Mouse (Mus musculus) T-cell, adult 2 months (primary cell): Measurements from ENCODE around the gene Lpar1.

Source experiments
- DNase-seq: peaks from one replicate; pipeline ENCODE4 v3.0.0; 2022; ENCODE audit warnings: low spot score

The Lpar1 gene

DNA sequence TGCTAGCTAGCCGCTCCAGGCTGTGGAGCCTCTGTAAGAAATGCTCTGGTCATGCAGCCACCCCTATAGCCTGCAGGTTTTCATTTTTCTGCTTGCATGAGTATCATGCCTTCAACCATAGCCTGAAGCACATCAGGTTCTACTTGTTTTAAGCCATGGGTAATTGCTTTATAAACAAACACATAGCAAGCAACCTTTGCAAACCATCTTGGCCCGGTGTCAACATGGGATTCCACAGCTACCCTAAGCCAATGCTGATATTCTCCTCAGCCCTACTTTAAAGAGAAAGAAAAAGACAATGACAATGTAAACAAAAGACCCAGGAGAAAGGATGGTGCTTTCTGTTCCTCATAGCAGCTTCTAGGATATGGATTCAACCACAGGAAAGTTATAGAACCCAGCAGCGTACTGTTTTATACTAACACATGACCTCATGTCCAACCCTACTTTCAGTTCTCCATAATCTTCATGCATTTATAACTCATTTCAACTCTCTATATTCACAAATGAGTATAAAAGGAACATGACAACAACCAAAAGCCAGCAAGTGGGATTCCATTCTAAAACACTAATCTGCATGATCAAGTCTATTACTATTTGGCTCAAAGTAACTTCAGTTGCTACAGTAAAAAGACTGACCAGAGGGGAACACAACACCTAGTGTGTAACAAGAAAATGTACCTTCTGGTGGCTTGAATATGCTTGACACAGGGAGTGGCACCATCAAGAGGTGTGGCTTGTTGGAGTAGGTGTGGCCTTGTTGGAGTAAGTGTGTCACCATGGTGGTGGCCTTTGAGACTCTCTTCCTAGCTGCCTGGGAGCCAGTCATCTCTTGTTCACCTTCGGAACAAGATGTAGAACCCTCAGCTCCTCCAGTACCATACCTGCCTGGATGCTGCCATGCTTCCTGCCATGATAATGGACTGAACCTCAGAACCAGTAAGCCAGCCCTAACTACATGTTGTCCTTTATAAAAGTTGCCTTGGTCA, 46.9 kb downstream of the Lpar1 start:
- no peak for DNase-seq

DNA sequence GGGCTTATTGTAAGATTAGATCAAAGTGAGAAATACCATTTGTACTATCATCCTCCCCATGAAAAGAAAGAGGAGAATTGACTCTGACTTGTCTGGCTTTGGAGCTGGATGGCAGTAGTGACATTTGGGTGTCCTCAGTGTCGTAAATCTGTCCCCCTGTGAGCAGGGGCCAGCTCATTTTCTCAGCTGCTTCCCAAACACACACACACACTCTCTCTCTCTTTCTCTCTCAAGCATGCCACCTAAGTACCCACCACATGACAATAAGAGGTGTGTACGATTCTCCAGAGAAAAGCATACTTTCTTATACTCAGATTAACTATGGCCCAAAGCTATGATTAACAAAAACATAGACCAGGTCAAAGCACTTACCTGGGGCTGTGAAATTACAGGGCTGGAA, 49.4 kb downstream of the Lpar1 start:
- DNase-seq, result no peak

DNA sequence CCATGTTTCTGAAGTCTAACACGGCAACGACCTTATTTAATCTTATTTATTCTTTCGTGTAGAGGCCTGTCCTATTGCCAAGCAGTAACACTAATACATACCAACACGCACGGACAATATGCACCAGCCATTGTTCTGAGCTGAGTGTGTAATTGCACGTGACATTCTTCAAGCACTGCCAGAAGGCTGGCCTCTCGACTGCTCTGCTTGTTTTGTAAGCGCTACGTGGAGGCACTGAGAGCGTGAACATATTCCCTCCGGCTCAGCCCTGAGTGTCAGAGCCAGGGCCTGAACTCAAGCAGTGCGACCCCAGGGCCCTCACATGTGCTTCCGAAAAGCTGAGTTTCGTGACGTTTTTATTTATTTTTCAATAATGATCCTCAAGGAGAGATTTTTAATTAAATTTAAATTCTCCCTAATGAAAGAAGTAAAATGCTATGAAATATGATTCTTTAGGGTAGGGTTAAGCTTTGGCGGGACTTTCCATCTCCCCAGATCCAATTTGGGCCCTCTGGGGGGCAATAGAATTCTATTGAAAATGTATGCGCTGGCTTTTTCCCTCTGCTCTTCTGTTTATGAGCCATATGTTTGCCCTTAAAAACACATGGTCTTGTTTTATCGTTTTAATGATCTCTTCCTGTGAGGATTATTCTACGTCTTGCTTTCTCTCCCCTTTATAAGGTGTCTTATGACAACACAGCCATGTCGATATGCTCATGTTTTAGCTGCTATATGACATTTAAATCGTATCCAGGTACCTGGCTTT, 52.5 kb downstream of the Lpar1 start:
- no peak for DNase-seq

DNA sequence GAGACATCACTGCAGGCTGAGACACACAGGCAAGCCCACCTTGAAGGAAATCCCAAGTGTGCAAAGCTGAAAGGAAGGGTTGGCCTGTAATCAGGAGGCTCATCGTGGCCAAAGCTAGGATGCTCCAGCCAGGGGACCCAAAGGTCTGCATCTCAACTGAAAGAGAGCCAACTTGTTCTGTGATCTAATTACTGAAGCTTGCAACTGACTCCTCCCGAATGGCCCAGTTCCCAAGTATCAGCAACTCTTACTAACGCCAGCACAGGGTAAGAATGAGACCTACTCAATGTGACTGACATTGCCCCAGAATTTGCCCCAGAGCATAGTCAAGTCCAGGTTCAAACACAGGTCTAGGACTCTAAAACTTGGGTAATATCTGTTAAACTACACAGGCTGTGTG, 53.9 kb downstream of the Lpar1 start:
- no peak for DNase-seq

DNA sequence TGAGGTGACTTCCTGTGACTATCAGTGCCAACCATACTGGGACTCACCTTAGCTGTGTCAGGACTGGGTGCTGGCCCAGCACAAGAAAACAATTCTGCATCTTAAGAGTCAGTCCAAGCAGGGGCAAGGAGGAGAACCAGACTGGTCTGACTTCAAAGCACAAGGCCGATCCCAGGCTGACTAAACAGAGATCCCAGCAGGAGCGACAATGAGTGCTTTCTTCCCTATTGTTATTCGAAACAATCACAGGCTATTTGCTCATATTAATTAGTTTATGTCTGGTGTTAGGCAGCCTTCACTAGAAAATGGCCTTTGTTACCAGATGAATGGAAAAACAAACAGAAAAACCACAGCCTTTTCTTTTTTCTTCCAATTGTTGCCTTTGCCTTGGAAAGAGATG, 54.5 kb downstream of the Lpar1 start:
- DNase-seq, result no peak

DNA sequence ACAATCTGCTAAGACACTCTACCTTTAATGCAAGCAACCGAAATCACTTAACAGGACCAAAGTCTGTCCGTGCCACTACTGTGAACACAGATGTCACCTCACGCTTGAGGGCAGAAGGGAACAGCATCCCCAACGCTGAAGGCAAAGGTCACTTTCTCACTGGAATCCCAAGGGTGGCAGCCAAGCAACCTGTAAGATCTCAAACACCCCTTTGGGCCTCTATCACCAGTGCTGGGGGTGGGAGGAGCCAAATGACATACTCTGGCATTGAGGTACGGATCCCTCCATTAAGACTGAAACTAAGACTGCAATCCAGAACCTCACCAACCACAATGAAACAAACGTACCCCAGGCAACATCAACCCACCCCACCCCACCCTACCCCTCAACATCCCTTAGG, 55.0 kb downstream of the Lpar1 start:
- DNase-seq, result no peak

DNA sequence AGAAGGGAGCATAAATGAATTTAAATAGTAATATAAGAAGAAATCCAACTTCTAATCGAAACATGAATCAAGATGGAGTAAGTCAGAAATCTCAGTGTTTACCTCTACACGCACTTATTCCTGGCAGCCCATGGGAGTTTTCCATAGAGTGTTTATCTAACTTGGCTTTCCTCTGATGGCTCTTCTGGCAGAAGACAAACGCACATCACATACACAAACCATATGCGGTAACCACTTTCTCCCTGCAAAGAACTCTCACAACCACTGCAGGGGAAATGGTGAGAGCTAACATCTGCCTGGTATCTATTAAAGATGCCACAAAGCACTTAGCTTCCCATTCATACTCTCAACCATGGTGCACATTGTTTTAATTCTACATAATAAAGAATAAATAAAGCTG, 56.4 kb downstream of the Lpar1 start:
- no peak for DNase-seq

DNA sequence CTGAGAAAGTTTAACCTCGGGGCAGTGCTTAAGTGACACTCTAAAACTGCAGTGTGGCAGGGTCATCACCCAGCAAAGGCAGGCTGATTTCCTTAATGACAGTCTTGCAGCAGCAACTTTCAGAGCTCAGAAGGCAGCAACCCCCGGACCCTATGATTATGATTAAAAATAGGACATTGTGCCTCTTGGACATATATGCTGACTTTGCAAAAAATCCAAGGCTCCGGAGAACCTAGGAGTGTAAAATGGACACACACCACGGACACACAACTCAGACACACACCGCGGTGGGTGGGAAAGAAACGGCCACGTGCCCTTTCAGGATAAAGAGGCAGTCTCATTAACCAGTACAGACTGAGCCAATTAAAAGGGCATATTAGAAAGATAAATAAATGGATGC, 57.0 kb downstream of the Lpar1 start:
- DNase-seq, result no peak

DNA sequence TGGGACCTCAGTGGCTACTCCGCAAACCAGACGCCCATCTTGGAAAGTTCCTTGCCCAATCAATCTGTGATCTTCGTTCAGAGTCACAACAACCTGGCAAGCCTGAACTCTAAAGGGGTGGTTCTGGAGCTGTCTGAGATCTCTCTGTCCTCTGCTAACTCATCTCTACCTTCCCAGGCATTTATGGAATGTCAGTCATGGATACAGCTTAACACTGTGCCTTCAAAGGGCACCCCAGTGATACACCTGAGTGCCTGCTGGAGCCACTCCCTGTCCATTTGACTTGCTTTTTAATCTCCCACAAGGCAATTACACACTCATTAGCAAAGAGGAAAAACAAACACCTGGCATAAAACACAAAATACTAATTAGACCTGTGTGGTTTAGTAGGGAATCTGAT, 62.0 kb downstream of the Lpar1 start:
- no peak for DNase-seq

DNA sequence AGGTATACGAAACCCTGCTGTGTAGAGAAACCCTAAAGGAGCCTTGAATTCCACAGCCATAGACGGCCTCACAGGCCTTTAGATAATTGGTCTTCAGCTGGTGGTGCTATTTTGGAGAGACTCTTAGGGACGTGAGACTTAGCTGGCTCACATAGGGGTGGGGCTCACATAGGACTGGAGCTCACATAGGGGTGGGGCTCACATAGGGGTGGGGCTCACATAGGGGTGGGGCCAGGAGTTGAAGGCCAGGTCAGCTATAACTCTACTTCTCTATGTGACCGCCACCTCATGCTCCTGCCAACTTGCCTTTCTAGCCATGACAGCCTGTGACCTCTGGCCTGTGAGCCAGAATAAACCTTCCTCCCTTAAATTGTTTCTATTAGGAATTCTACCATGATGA, 63.3 kb downstream of the Lpar1 start:
- no peak for DNase-seq

DNA sequence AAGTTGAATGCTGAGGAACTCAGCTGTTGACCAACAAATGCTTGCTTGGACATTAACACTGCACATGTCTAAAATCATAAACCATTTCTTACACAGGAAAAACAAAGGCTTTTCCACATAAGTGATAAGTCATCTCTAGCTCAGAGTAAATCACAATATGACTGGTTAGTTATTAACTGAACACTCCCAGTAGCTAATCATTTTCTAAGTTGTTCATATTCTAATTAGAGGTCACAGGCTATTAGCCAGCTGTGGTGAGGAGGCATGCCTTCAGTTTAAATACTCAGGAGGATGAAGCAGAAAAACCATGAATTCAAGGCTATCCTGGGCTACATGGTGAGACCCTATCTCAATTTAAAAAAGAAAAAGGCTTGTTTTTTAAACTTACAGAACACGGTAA, 75.1 kb downstream of the Lpar1 start:
- DNase-seq, result no peak

DNA sequence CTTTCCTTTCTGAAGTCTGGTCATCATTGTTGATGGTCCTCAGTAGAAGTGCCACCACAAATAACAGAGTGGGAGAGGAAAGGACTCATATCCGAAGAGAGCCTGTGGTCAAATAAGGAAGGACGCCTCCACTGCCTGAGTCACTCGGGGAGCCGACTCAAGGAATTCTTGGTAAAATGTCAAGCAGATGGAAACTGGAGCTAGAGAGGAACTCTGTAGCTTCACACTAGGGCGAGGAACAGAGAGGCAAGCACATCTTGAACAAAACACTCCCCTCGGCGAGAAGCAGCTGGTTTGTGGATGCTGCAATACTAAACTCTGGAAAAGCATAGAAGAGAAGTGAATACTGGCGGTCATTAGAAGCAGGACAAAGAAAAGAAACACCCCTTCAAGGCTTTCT, 76.0 kb downstream of the Lpar1 start:
- no peak for DNase-seq

DNA sequence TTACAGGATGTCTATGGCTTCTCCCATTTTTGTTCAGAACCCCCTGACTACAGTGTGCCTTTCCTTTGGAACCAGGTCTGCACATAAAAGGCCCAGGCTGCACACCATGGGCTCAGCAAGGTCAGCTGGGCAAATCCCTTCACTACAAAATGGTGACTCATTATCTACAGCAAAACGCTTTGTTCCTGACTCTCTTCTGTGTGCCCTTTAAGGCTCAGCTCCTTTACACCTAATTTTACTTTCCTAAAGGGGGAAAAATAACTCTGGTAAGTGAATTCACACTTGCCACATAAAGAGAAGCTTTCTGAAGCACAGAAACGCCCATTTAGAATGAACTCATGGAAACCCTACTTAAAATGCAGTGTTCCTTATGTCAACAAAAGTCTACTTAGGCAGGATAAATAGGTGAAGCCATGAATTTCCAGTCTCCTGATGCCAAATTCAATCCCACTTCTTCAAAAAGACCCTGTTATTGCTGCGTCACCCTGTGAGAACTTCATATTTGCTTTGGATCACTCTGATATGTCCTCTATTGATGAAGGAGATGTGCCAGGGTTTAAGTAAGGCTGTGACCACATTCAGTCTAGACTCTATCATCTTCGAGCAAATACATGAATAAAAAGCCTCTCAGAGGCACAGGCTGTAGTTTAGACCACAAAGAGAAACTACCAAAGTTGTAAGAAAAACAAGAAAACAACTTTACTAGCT, 82.3 kb downstream of the Lpar1 start:
- no peak for DNase-seq

DNA sequence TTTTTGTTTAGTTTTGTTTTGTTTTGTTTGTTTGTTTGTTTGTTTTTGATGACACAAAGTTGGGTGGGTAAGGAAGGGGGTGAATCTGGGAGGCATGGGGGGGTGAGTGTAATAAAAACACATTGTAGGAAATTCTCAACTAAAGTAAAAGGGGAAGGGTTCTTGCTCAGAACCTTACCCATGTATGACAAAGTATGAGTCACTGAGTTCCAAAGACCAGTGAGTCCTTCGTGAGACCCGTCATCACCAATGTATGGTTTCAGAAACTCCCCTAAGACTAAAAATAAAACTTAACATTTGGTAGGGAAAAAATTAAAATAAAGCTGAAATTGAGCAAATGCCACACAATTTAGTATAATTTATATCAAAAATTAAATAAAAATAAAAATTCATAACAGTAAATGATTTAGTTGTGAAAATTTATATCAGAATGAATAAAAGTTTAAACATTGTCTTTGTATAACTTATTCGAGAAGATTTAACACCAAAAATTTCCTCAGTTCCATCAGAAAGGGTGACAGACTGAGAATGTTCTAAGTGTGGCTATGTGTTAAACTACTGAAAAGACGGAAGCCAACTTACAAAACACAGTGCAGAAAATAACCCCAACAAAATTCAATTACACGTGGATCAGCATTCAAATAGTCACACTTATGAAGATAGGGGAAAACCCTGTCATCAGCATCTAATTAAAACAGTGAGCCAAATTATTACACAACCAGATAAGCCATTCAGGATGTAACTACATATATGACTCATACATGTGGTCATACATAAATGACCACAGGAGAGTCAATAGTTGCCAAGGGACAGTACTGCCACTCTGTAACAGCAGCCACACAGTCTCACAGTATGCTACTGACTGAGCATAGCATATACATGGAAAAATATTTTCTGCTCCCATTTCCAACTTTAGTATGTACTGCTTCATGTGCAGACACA, 83.8 kb downstream of the Lpar1 start:
- DNase-seq, result no peak

DNA sequence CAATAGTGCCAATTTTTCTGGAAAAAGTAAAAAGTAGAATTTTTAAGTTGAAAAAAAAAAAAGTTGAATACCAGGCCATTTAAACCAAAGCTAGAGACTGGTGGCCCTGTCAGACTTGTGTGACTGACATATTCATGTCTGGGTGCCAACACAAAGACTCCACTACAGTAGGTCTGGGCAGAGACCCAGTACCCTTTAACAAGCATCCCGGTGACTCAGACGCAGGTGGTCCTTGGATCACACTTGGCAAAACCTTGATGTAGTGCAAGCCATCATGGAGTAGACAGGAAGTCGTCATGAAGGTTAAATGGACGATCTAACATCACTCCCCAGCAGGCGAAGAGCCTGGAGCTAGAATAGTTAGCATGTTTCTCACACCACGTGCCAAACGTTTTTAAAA, 84.7 kb downstream of the Lpar1 start:
- DNase-seq, result no peak

DNA sequence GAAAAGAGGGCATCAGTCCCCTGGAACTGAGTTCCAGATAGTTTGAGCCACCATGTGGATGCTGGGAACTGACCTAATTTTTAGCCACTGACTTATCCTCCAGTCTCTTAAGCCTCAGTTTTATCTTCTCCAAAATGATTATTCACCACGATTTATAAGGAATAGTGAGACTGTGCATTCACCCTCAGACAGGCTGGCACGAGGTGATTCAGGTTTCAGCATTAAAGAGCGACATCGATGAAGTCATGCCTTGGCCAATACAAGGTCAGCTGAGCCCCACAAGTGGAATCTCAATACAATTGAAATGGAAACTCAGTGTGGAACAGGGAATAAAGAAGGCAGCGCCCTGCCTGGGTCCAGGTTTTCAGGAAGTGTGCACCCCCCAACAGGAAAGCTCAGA, 88.1 kb downstream of the Lpar1 start:
- DNase-seq, result no peak

DNA sequence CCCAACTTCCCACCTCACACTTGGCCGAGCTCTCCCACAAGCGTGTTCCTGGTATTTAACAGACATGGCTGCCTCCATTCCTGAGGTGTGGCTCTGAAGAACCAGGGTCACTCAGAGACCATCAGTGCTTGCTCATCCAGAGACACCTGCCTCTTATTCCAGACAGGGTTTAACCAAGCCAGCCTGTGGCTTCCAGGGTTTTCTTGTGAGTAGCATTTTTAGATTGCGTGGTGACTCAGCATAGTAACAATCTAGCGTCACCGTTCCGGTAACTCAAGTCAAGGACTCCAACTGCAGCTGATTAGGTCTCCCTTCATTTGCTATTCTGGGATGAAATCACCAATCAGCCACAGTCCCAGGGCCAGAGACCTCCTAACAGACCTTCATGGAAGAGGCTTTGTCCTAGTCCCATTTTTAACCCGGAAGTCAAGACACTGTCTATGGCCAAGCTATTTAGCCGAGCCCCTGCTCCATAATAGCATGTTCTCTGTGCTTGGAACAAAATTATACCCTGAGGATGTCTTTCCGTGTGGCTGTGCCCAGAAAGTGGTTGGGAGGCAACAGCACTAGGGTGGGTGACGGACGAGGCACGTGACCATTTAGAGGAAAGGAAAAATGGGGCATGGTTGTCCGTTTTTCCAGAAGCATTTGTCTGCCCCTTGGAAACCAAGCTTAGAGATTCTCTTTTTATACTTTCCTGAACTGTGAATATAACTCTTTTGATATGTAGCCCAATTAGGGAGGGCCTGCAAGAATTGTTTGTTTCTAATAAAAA, 89.1 kb downstream of the Lpar1 start:
- DNase-seq, result no peak

DNA sequence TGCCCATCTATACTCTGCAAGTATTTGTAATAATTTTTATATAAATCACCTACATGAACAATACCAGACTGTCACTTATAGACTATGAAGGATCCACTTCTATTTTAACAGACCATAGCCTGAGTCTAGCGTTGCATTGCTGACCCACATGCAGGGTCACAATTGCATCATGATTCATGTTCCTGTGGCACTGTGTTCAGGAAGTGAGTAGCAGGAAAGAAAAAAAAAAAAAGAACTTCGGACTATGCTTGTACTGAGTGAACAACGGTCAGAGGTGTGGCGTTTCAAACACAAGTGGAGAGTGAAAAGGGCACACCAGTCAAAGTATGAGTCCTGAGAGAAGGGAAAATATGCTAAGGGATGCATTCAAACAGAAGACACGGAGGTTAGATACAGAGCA, 90.7 kb downstream of the Lpar1 start:
- DNase-seq, result no peak

DNA sequence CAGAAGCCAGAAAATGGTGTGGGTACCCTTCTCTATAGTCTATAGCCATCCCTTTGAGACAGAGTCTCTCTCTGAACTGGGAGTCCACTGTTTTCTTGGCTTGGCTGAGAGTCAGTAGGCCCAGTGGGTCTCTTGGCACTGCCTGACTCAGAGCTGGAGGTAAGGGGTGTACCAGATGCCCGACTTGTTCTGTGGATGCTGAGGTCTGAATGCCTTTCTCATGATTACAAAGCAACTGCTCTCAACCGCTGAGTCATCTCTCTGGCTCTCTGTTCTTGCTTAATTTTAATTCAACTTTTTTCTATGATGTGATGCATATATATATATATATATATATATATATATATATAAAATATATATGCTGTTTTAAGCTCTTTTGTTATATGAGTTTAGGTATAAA, 91.1 kb downstream of the Lpar1 start:
- no peak for DNase-seq

DNA sequence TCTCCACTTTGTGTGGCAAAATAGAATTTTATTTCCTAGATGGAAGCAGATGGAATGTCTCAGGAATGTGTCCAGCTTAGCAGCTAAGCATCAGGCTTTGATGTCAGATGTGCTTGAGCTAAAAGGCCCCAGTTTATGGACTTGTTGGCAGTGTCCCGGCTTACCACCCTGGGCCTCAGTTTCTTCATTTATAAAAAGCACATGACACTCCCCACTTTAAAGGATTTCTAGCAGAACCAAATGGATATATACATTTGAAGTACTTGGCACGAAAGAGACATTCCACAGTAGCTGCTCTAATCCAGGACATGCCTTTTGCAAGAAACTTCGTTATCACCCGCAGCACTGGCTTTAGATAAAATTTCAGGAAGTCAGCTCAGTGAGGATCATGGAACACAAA, 100.4 kb downstream of the Lpar1 start:
- DNase-seq, result no peak

DNA sequence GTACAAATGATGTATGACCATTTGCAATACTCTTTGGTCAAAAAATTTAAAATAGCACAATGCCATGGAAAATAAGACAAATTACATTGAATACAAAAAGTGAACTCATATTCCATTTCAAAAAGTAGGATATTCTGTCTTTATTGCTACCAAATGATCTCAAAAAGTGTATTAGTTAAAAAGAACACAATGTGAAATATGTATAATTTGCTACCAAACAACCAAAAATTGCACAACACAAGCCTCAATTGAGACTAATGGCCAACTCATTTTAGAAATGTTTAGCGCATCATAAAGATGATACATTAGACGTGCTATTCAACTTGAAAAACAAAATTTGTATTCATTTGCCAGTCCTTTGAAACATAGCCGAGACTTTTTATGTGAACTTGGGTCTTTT, 104.9 kb downstream of the Lpar1 start:
- no peak for DNase-seq
